Mouse (Mus musculus): ENCODE results near the gene Ucp2. TPM values are rescaled to one million over a fixed set of nuclear protein-coding genes. Genes with fewer than 3 reads are reported as not detected.
A peak's percentile ranks its signal among the peaks of the same experiment; 100 is the strongest.

Ucp2 gene
- polyA plus RNA-seq, 1 experiment from 2014 or later: 281 TPM

DNA sequence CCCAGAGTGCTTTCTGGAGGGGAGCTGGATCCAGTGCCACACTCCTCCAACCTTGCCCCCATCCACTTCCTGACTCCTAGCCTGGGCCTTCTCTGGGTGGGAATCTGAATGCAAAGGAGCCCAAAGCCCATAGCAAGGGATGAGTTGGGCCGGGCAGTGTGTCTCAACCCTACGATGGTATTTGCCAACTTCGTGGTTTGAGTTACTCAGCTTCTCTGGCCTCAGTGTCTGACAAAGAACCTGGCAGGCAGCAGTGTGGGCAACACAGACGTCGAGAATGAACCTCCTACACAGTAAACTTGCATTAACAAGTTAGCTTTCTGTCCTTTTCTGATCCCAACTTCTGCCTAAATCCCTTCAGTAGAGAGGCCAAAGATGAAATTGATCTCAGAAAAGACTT lies 8.6 kb upstream of the Ucp2 start:
- Histone ChIP-seq H3K27ac (ENCODE audit: low read depth, low read length) (no peak overlapping the region), H3K9me3 (ENCODE audit: control insufficient read depth) (no peaks in the 10 kb centered on the region), H3K9ac (ENCODE audit: low read depth, low read length) (no peak overlapping the region), H3K36me3 (ENCODE audit: control insufficient read depth, insufficient read depth) (no peaks in the 10 kb centered on the region), H3K4me3 (ENCODE audit: low read depth, low read length) (no peak overlapping the region), H3K4me2 (replicated peaks; ENCODE audit: low read depth) (no peak overlapping the region), H3K27me3 (replicated peaks; ENCODE audit: control insufficient read depth, insufficient read depth, low read length) (no peaks in the 10 kb centered on the region), H3K4me1 (replicated peaks; ENCODE audit: control insufficient read depth, insufficient read depth, low read length) (no peaks in the 10 kb centered on the region)
- ATAC-seq: no peak
- no peak for TF ChIP-seq CTCF (IDR thresholded peaks at IDR 0.05; ENCODE audit: low read depth)
- WGBS: 83% methylated on average over 5 of the region's 5 CpGs

- H3K9ac ChIP-seq (ENCODE audit: low read depth, low read length): no peak overlapping the region
- H3K27me3 ChIP-seq (replicated peaks; ENCODE audit: control insufficient read depth, insufficient read depth, low read length): no peaks in the 10 kb centered on the region
- no peak for ATAC-seq
- no peak for TF ChIP-seq CTCF (IDR thresholded peaks at IDR 0.05; ENCODE audit: low read depth)
- H3K4me2 ChIP-seq (replicated peaks; ENCODE audit: low read depth): no peak overlapping the region
- no peak overlapping the region for H3K4me3 ChIP-seq (ENCODE audit: low read depth, low read length)
- no peaks in the 10 kb centered on the region for H3K9me3 ChIP-seq (ENCODE audit: control insufficient read depth)
- WGBS: 66% methylated on average over 2 of the region's 2 CpGs
- no peaks in the 10 kb centered on the region for H3K36me3 ChIP-seq (ENCODE audit: control insufficient read depth, insufficient read depth)
- H3K4me1 ChIP-seq (replicated peaks; ENCODE audit: control insufficient read depth, insufficient read depth, low read length): no peaks in the 10 kb centered on the region
- H3K27ac ChIP-seq (ENCODE audit: low read depth, low read length): no peak overlapping the region
Measured at GRCm38 (mm10) chr7:100487301-100487700, 5.8 kb upstream of the Ucp2 start.

- Histone ChIP-seq H3K27ac (ENCODE audit: low read depth, low read length) (no peak overlapping the region), H3K36me3 (ENCODE audit: control insufficient read depth, insufficient read depth) (no peaks in the 10 kb centered on the region), H3K27me3 (replicated peaks; ENCODE audit: control insufficient read depth, insufficient read depth, low read length) (no peaks in the 10 kb centered on the region), H3K9me3 (ENCODE audit: control insufficient read depth) (no peaks in the 10 kb centered on the region), H3K9ac (ENCODE audit: low read depth, low read length) (no peak overlapping the region), H3K4me2 (replicated peaks; ENCODE audit: low read depth) (no peak overlapping the region), H3K4me3 (ENCODE audit: low read depth, low read length) (no peak overlapping the region), H3K4me1 (replicated peaks; ENCODE audit: control insufficient read depth, insufficient read depth, low read length) (no peaks in the 10 kb centered on the region)
- WGBS: 44% methylated on average over 10 of the region's 10 CpGs
- ATAC-seq: no peak
- no peak for TF ChIP-seq CTCF (IDR thresholded peaks at IDR 0.05; ENCODE audit: low read depth)
Measured at GRCm38 (mm10) chr7:100488474-100489048, 4.6 kb upstream of the Ucp2 start.

GRCm38 (mm10) chr7:100492391-100493116 lies 583 bp upstream of the Ucp2 start:
- H3K9me3 ChIP-seq (ENCODE audit: control insufficient read depth): no peaks in the 10 kb centered on the region
- no peaks in the 10 kb centered on the region for H3K4me1 ChIP-seq (replicated peaks; ENCODE audit: control insufficient read depth, insufficient read depth, low read length)
- 4% methylated on average over 35 of the region's 36 CpGs for WGBS
- H3K4me3 ChIP-seq (ENCODE audit: low read depth, low read length): peak overlapping the region; percentile 67
- H3K4me2 ChIP-seq (replicated peaks; ENCODE audit: low read depth): peak overlapping the region; percentile 81
- peak; percentile 30 for TF ChIP-seq CTCF (IDR thresholded peaks at IDR 0.05; ENCODE audit: low read depth)
- no peaks in the 10 kb centered on the region for H3K27me3 ChIP-seq (replicated peaks; ENCODE audit: control insufficient read depth, insufficient read depth, low read length)
- peak; percentile 71 for ATAC-seq
- peaks cover 12% of the 10 kb centered on the region; the same call in 1 of the 2 replicates for H3K36me3 ChIP-seq (ENCODE audit: control insufficient read depth, insufficient read depth)
- peak overlapping the region; percentile 75 for H3K27ac ChIP-seq (ENCODE audit: low read depth, low read length)
- H3K9ac ChIP-seq (ENCODE audit: low read depth, low read length): peak overlapping the region; percentile 65

GRCm38 (mm10) chr7:100493484-100494414 lies 612 bp downstream of the Ucp2 start:
- no peaks in the 10 kb centered on the region for H3K9me3 ChIP-seq (ENCODE audit: control insufficient read depth)
- H3K9ac ChIP-seq (ENCODE audit: low read depth, low read length): peak overlapping the region; percentile 65
- ATAC-seq: no peak
- H3K36me3 ChIP-seq (ENCODE audit: control insufficient read depth, insufficient read depth): peaks cover 24% of the 10 kb centered on the region
- peak overlapping the region; percentile 67 for H3K4me3 ChIP-seq (ENCODE audit: low read depth, low read length)
- no peaks in the 10 kb centered on the region for H3K4me1 ChIP-seq (replicated peaks; ENCODE audit: control insufficient read depth, insufficient read depth, low read length)
- no peak for TF ChIP-seq CTCF (IDR thresholded peaks at IDR 0.05; ENCODE audit: low read depth)
- peak overlapping the region; percentile 81 for H3K4me2 ChIP-seq (replicated peaks; ENCODE audit: low read depth)
- no peaks in the 10 kb centered on the region for H3K27me3 ChIP-seq (replicated peaks; ENCODE audit: control insufficient read depth, insufficient read depth, low read length)
- WGBS: 13% methylated on average over 19 of the region's 19 CpGs
- peak overlapping the region; percentile 75 for H3K27ac ChIP-seq (ENCODE audit: low read depth, low read length)

GRCm38 (mm10) chr7:100494415-100494831 lies 1.3 kb downstream of the Ucp2 start:
- WGBS: 49% methylated on average over 7 of the region's 7 CpGs
- no peak for TF ChIP-seq CTCF (IDR thresholded peaks at IDR 0.05; ENCODE audit: low read depth)
- peak overlapping the region; percentile 67 for H3K4me3 ChIP-seq (ENCODE audit: low read depth, low read length)

More at GRCm38 (mm10) chr7:100494415-100494831, 1.3 kb downstream of the Ucp2 start:
- no peaks in the 10 kb centered on the region for H3K9me3 ChIP-seq (ENCODE audit: control insufficient read depth)
- H3K4me2 ChIP-seq (replicated peaks; ENCODE audit: low read depth): peak overlapping the region; percentile 81
- H3K27me3 ChIP-seq (replicated peaks; ENCODE audit: control insufficient read depth, insufficient read depth, low read length): no peaks in the 10 kb centered on the region
- H3K9ac ChIP-seq (ENCODE audit: low read depth, low read length): peak overlapping the region; percentile 65
- H3K4me1 ChIP-seq (replicated peaks; ENCODE audit: control insufficient read depth, insufficient read depth, low read length): no peaks in the 10 kb centered on the region
- peak overlapping the region; percentile 75 for H3K27ac ChIP-seq (ENCODE audit: low read depth, low read length)
- H3K36me3 ChIP-seq (ENCODE audit: control insufficient read depth, insufficient read depth): peaks cover 31% of the 10 kb centered on the region
- no peak for ATAC-seq

All from intestine, postnatal 0 days (tissue).